ENCODE assay signal across 33 mouse cellular contexts in genomic region chr10:76462721-76463120, GRCm38 (mm10). TPM values are rescaled to one million over a fixed set of nuclear protein-coding genes. Genes with fewer than 3 reads are reported as not detected.
"Had no signal": no experiment of that assay in that cellular context is flagged by ENCODE, and none has a peak within 500 bp of the region (broad histone marks: within the 10 kb centered on the region; RNA-seq: fewer than 3 reads in every experiment).

No protein-coding gene starts in this region.

- H3K36me3 ChIP-seq: heart, embryonic 15.5 days; intestine, embryonic 15.5 days had no signal

- H3K4me3 ChIP-seq: gastrocnemius, adult 2 months; heart, embryonic 13.5 days; heart, embryonic 15.5 days; hindbrain, embryonic 10.5 days; hindbrain, embryonic 12.5 days; intestine, embryonic 15.5 days; kidney, embryonic 15.5 days; left cerebral cortex, adult 2 months; limb, embryonic 10.5 days; limb, embryonic 12.5 days; liver, embryonic 13.5 days; liver, embryonic 15.5 days had no signal

- H3K27me3 ChIP-seq: heart, embryonic 13.5 days; heart, embryonic 15.5 days; hindbrain, embryonic 12.5 days; intestine, embryonic 15.5 days; kidney, embryonic 15.5 days; limb, embryonic 12.5 days; liver, embryonic 13.5 days; liver, embryonic 15.5 days had no signal

- H3K9me3 ChIP-seq: heart, embryonic 15.5 days; intestine, embryonic 15.5 days; limb, embryonic 10.5 days; liver, embryonic 15.5 days had no signal

- ATAC-seq: hindbrain, embryonic 16.5 days; inflammation-experienced regulatory T-cells, adult 6 months; intestine, embryonic 15.5 days; intestine, postnatal 0 days had no signal

- H3K4me1 ChIP-seq: limb, embryonic 12.5 days had no signal

- H3K27ac ChIP-seq: gastrocnemius, adult 2 months; heart, embryonic 13.5 days; heart, embryonic 15.5 days; hindbrain, embryonic 10.5 days; hindbrain, embryonic 12.5 days; hindbrain, embryonic 14.5 days; intestine, embryonic 15.5 days; kidney, embryonic 15.5 days; left cerebral cortex, adult 2 months; limb, embryonic 10.5 days; limb, embryonic 12.5 days; liver, embryonic 13.5 days; liver, embryonic 15.5 days had no signal

- DNase-seq: gastrocnemius, adult 2 months; gastrocnemius, postnatal 10 days; gastrocnemius, postnatal 25 days; heart, adult 18-20 months; heart, postnatal 4 days; kidney, adult 2 months; kidney, adult 9 months; kidney, postnatal 10 days; kidney, postnatal 25 days; kidney, postnatal 4 days; layer of hippocampus, adult 9-11 months; liver; liver, embryonic 13.5 days had no signal

RNA-seq across cellular contexts. Expression of gene 2610028H24Rik, which starts 13.8 kb away (rescaled TPM):
- total RNA-seq: granulocyte monocyte progenitor cell, adult 5-6 weeks; heart, postnatal 4 days; layer of hippocampus, postnatal 25 days; left cerebral cortex, adult 2 months; left cerebral cortex, postnatal 14 days; left cerebral cortex, postnatal 36 days had no signal

RNA-seq across cellular contexts. Expression of gene AC141477.1, which starts 22.5 kb away (rescaled TPM):
- total RNA-seq: gastrocnemius, adult 2 months; gastrocnemius, postnatal 10 days; gastrocnemius, postnatal 25 days; gastrocnemius, postnatal 4 days; heart, adult 18-20 months; heart, postnatal 25 days; heart, postnatal 4 days; layer of hippocampus, postnatal 25 days; left cerebral cortex, adult 2 months; left cerebral cortex, postnatal 14 days; left cerebral cortex, postnatal 36 days had no signal
